ENCODE assay signal across 24 mouse cellular contexts in genomic region chrX:137063202-137063601, GRCm38 (mm10). TPM values are rescaled to one million over a fixed set of nuclear protein-coding genes. Genes with fewer than 3 reads are reported as not detected.
A peak's percentile ranks its signal among the peaks of the same experiment; 100 is the strongest.
DNase-seq lines count a peak whose midpoint lies in the region; TF ChIP-seq lines count a peak whose summit lies in the region.
"Had no signal": no experiment of that assay in that cellular context is flagged by ENCODE, and none has a peak within 500 bp of the region (broad histone marks: within the 10 kb centered on the region; RNA-seq: fewer than 3 reads in every experiment).

No protein-coding gene starts in this region.

- 97% methylated on average over 9 of the region's 9 CpGs for WGBS in thymus, adult 2 months

- no peaks in the 10 kb centered on the region for H3K36me3 ChIP-seq in thymus, adult 2 months (ENCODE audit: control insufficient read depth, insufficient read depth, low read length)
- H3K36me3 ChIP-seq: heart, embryonic 13.5 days; neural tube, embryonic 12.5 days had no signal

- H3K27me3 ChIP-seq in thymus, adult 2 months (ENCODE audit: control insufficient read depth, insufficient read depth, low read length) = no peaks in the 10 kb centered on the region
- H3K27me3 ChIP-seq: heart, embryonic 13.5 days; neural tube, embryonic 12.5 days had no signal

- no peak overlapping the region for H3K27ac ChIP-seq in layer of hippocampus, adult 2 months
- H3K27ac ChIP-seq in thymus, adult 2 months (ENCODE audit: control insufficient read depth, insufficient read depth, low read length) = no peak overlapping the region
- H3K27ac ChIP-seq: embryonic facial prominence, embryonic 10.5 days; heart, embryonic 13.5 days; neural tube, embryonic 12.5 days had no signal

- DNase-seq in 3T3-L1 (ENCODE audit: low read depth, low spot score) (peak; percentile 32), NIH3T3 (ENCODE audit: low read depth) (peak; percentile 50)
- peak; percentile 13 to 21 for DNase-seq in layer of hippocampus, adult 2 months (ENCODE audit: low spot score in 2 of 2)
- DNase-seq in right cerebral cortex, adult 2 months (ENCODE audit: low spot score in 2 of 2) = peak; percentile 45 to 61
- DNase-seq in c-Kit-positive CD71-positive TER-119-positive erythroid progenitor cells, embryonic 14.5 days (ENCODE audit: low spot score) = no peak
- DNase-seq in kidney, postnatal 10 days = no peak
- no peak for DNase-seq in thymus, adult 2 months
- DNase-seq: cerebellum, adult 11 months; cerebellum, postnatal 36 days; heart, postnatal 36 days; kidney, adult 2 months; kidney, postnatal 36 days; liver; liver, postnatal 0 days; lung, postnatal 14 days had no signal

- no peak overlapping the region for H3K4me3 ChIP-seq in layer of hippocampus, adult 2 months
- H3K4me3 ChIP-seq in thymus, adult 2 months (ENCODE audit: control insufficient read depth, insufficient read depth, low read length) = no peak overlapping the region
- H3K4me3 ChIP-seq: embryonic facial prominence, embryonic 10.5 days; erythroblast, embryonic 14.5 days; heart, embryonic 13.5 days; neural tube, embryonic 12.5 days had no signal

- no peak for TF ChIP-seq POLR2A in thymus, adult 2 months (IDR thresholded peaks at IDR 0.05; ENCODE audit: control insufficient read depth, extremely low read depth, insufficient read depth, low read length, poor library complexity)

- no peak for TF ChIP-seq CTCF in layer of hippocampus, adult 2 months (conservative IDR thresholded peaks at IDR 0.05)
- TF ChIP-seq CTCF in thymus, adult 2 months (IDR thresholded peaks at IDR 0.05; ENCODE audit: borderline replicate concordance, control insufficient read depth, extremely low read depth, insufficient read depth, low read length, poor library complexity) = no peak

- no peaks in the 10 kb centered on the region for H3K4me1 ChIP-seq in thymus, adult 2 months (replicated peaks; ENCODE audit: control insufficient read depth, insufficient read depth, low read length)
- H3K4me1 ChIP-seq: embryonic facial prominence, embryonic 10.5 days; heart, embryonic 13.5 days; neural tube, embryonic 12.5 days had no signal

RNA-seq across cellular contexts. Expression of gene Fam199x, which starts 13.8 kb away (rescaled TPM):
- total RNA-seq in layer of hippocampus, adult 2 months (2021) = 1 to 10 TPM; 8.4 to 8.7 TPM
- polyA plus RNA-seq in thymus, adult 2 months (2012; rRNA removed) = 0.75 and 0.88 TPM in 2 replicates

RNA-seq across cellular contexts. Expression of gene Slc25a53, which starts 25.1 kb away (rescaled TPM):
- 10 to 100 TPM; 28.5 to 37.6 TPM for total RNA-seq in layer of hippocampus, adult 2 months (2021)
- 7.6 and 8.5 TPM in 2 replicates for polyA plus RNA-seq in thymus, adult 2 months (2012; rRNA removed)
- polyA plus RNA-seq: erythroblast, embryonic 14.5 days had no signal

RNA-seq across cellular contexts. Expression of gene Esx1, which starts 58.7 kb away (rescaled TPM):
- not detected for total RNA-seq in layer of hippocampus, adult 2 months (2021)
- polyA plus RNA-seq in thymus, adult 2 months (2012; rRNA removed) = 0.10 TPM in 1 of 2 replicates, not detected in the other
- total RNA-seq: gastrocnemius, adult 18-20 months; granulocyte monocyte progenitor cell, adult 5-6 weeks; heart, postnatal 36 days; left cerebral cortex, adult 8-10 months; megakaryocyte-erythroid progenitor cell, adult 5-6 weeks had no signal
- polyA plus RNA-seq: embryonic facial prominence, embryonic 10.5 days; erythroblast, embryonic 14.5 days; heart, embryonic 13.5 days; kidney, adult 2 months; liver, postnatal 0 days; neural tube, embryonic 12.5 days; small intestine, adult 2 months had no signal

Comparison
In these comparisons a context has a peak if more than half of its experiments do, and no peak if none do; other contexts are left out.
1. DNase-seq: peak in 3T3-L1 (single experiment), NIH3T3 (single experiment), layer of hippocampus, adult 2 months (2 of 2) and right cerebral cortex, adult 2 months (2 of 2); none in c-Kit-positive CD71-positive TER-119-positive erythroid progenitor cells, embryonic 14.5 days (single experiment), kidney, postnatal 10 days (single experiment) and thymus, adult 2 months (single experiment).